Mouse (Mus musculus) C2C12 (cell line): ENCODE data around the gene Acoxl.

ENCODE experiments used
- CEBPB ChIP-seq: IDR thresholded peaks from one replicate; pipeline ENCODE4 v1.6.1; 2011; ENCODE audit warnings: low read depth, mild to moderate bottlenecking, control low read depth, moderate library complexity
- CTCF ChIP-seq: IDR thresholded peaks from one replicate; pipeline ENCODE4 v1.5.1; 2011; ENCODE audit not compliant: control insufficient read depth, insufficient read depth, insufficient read length
- FOSL1 ChIP-seq: IDR thresholded peaks from one replicate; pipeline ENCODE4 v1.8.0; 2011; ENCODE audit warnings: mild to moderate bottlenecking, low read length; ENCODE audit not compliant: poor library complexity, insufficient read depth, severe bottlenecking
- MAX ChIP-seq: IDR thresholded peaks from one replicate; pipeline ENCODE4 v1.6.1; 2011; ENCODE audit warnings: mild to moderate bottlenecking, control low read depth
- MYOG ChIP-seq: IDR thresholded peaks from one replicate; pipeline ENCODE4 v1.6.1; 2011; ENCODE audit not compliant: control insufficient read depth, insufficient read length; ENCODE audit errors: extremely low read depth
- USF1 ChIP-seq: IDR thresholded peaks from one replicate; pipeline ENCODE4 v1.6.1; 2011; ENCODE audit warnings: low read depth, mild to moderate bottlenecking, control low read depth, moderate library complexity

DNA sequence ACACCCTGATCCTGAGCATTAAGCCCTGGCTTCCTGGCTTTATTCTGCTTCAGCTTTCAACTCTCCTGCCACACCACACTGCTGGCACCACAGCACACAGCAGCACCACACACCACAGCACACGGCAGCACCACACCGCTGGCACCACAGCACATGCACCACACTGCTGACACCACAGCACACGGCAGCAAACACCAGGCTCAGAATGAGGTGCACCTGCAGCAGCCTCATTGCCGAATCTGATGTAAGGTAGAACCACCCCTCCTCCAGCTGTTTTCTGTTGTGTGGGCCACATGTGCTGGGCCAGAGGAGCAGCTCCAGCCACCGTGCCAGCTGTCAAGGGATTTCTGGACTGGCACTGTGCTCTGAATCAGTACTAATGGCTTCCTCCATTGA lies 317.4 kb downstream of the Acoxl start:
- TF ChIP-seq CTCF (no peak), CEBPB (no peak), USF1 (no peak), MYOG (no peak), FOSL1 (no peak), MAX (no peak)
